9 mouse cellular contexts compared by ENCODE assay signal in genomic region chr3:107094028-107094427, GRCm38 (mm10). TPM values are rescaled to one million over a fixed set of nuclear protein-coding genes. Genes with fewer than 3 reads are reported as not detected.
DNase-seq lines count a peak whose midpoint lies in the region; ATAC-seq and TF ChIP-seq lines count a peak whose summit lies in the region.
"Had no signal": no experiment of that assay in that cellular context is flagged by ENCODE, and none has a peak within 500 bp of the region (broad histone marks: within the 10 kb centered on the region; RNA-seq: fewer than 3 reads in every experiment).

No protein-coding gene starts in this region.

- peak; percentile 27 for DNase-seq in liver, adult 2 months (ENCODE audit: extremely low read depth, low read depth, low spot score)
- peak; percentile 66 for DNase-seq in NIH3T3 (ENCODE audit: low read depth)
- DNase-seq in cerebellum, adult 9-11 months: peak; percentile 69
- peak; percentile 51 to 56 for DNase-seq in heart, postnatal 36 days
- peak; percentile 71 to 72 for DNase-seq in left cerebral cortex, postnatal 25 days (ENCODE audit: low spot score in 2 of 2)
- peak; percentile 31 for DNase-seq in neural tube, embryonic 10.5 days (ENCODE audit: extremely low spot score, low spot score)

- H3K79me2 ChIP-seq in liver, adult 2 months (ENCODE audit: control insufficient read depth, insufficient read depth, low read length): no peaks in the 10 kb centered on the region

- 8% methylated on average over 4 of the region's 4 CpGs for WGBS in liver, adult 2 months
- WGBS in liver, embryonic 12.5 days (ENCODE audit: insufficient replicate concordance): 3% methylated on average over 4 of the region's 4 CpGs

- H3K4me3 ChIP-seq in liver, adult 2 months (ENCODE audit: insufficient read depth, low read depth, low read length): no peak overlapping the region
- no peak overlapping the region for H3K4me3 ChIP-seq in liver, embryonic 12.5 days
- H3K4me3 ChIP-seq: myocyte had no signal

- H3K27me3 ChIP-seq in liver, adult 2 months (ENCODE audit: control insufficient read depth, insufficient read depth, low read length): no peaks in the 10 kb centered on the region
- H3K27me3 ChIP-seq in liver, embryonic 12.5 days (replicated peaks): peaks cover 8% of the 10 kb centered on the region; the same call in 1 of the 2 replicates

- intact Hi-C loops in heart, postnatal 36 days (cut with DNase I): loop anchor here (1.0 to 5.0 kb wide), 4 partner anchors 55 to 373 kb away; partner anchors contain the start of gene Lamtor5
- intact Hi-C loops in left cerebral cortex, postnatal 25 days (cut with DNase I): loop anchor here (1.0 to 5.0 kb wide), 3 partner anchors 67 to 183 kb away; partner anchors contain the start of gene Lamtor5

- no peaks in the 10 kb centered on the region for H3K4me1 ChIP-seq in liver, adult 2 months (ENCODE audit: control insufficient read depth, insufficient read depth, low read length)
- H3K4me1 ChIP-seq in liver, embryonic 12.5 days: no peaks in the 10 kb centered on the region

- no peak for TF ChIP-seq POLR2A in liver, adult 2 months (IDR thresholded peaks at IDR 0.05; ENCODE audit: extremely low read depth, insufficient read depth, low read length)

- no peak overlapping the region for H3K9ac ChIP-seq in liver, adult 2 months (ENCODE audit: low read depth, low read length)
- H3K9ac ChIP-seq in liver, embryonic 12.5 days: no peak overlapping the region

- no peak overlapping the region for H3K27ac ChIP-seq in liver, adult 2 months (replicated peaks; ENCODE audit: insufficient read depth, low read depth, low read length)
- H3K27ac ChIP-seq in liver, embryonic 12.5 days: no peak overlapping the region

- TF ChIP-seq CTCF in liver, adult 2 months (IDR thresholded peaks at IDR 0.05; ENCODE audit: low read depth, low read length): peak; percentile 77

- H3K9me3 ChIP-seq in liver, embryonic 12.5 days (replicated peaks): no peaks in the 10 kb centered on the region

- no peaks in the 10 kb centered on the region for H3K36me3 ChIP-seq in liver, adult 2 months (ENCODE audit: control insufficient read depth, insufficient read depth, low read length)
- H3K36me3 ChIP-seq in liver, embryonic 12.5 days: no peaks in the 10 kb centered on the region

- ATAC-seq in liver, embryonic 12.5 days: no peak
- no peak for ATAC-seq in erythroid progenitor cell, adult 5-6 weeks (replicated peaks; ENCODE audit: low FRiP score, poor library complexity, severe bottlenecking)

- H3K4me2 ChIP-seq in liver, embryonic 12.5 days: no peak overlapping the region

RNA-seq across cellular contexts. Expression of gene Kcna2, which starts 6.9 kb away (rescaled TPM):
- total RNA-seq in liver, adult 2 months (2014; rRNA removed): 1.2 and 1.3 TPM in 2 replicates
- 0.29 and 0.54 TPM in 2 replicates for polyA plus RNA-seq in liver, adult 2 months (2012; rRNA removed)
- 0.05 TPM in 1 of 2 replicates, not detected in the other for polyA plus RNA-seq in liver, embryonic 12.5 days (2016; fragmentation: Nextera tagmentation; extraction: Ambion mirVana)
- total RNA-seq in heart, postnatal 36 days (2021): 1 to 10 TPM; 1.6 to 1.8 TPM
- 100 to 1,000 TPM; 140 to 147 TPM for total RNA-seq in left cerebral cortex, postnatal 25 days (2021)
- 2.1 and 2.5 TPM in 2 replicates for total RNA-seq in erythroid progenitor cell, adult 5-6 weeks (2015; ENCODE audit: low replicate concordance)
- total RNA-seq in erythroid progenitor cell, adult 5-6 weeks (2017; ENCODE audit: low replicate concordance): 0.61 and 1.5 TPM in 2 replicates
- polyA plus RNA-seq: myocyte had no signal

RNA-seq across cellular contexts. Expression of gene Kcna3, which starts 58.1 kb away (rescaled TPM):
- 0.09 and 0.13 TPM in 2 replicates for total RNA-seq in liver, adult 2 months (2014; rRNA removed)
- polyA plus RNA-seq in liver, adult 2 months (2012; rRNA removed): 0.21 and 0.33 TPM in 2 replicates
- 4.4 and 5.3 TPM in 2 replicates for polyA plus RNA-seq in liver, embryonic 12.5 days (2016; fragmentation: Nextera tagmentation; extraction: Ambion mirVana)
- total RNA-seq in heart, postnatal 36 days (2021): under 1 TPM; 0.31 to 0.57 TPM
- 10 to 100 TPM; 31.0 to 31.8 TPM for total RNA-seq in left cerebral cortex, postnatal 25 days (2021)
- total RNA-seq in erythroid progenitor cell, adult 5-6 weeks (2015; ENCODE audit: low replicate concordance): 7.5 TPM in 1 of 2 replicates, not detected in the other
- not detected in 2 replicates for total RNA-seq in erythroid progenitor cell, adult 5-6 weeks (2017; ENCODE audit: low replicate concordance)

Comparison
In these comparisons a context has a peak if more than half of its experiments do, and no peak if none do; other contexts are left out.
1. RNA of gene Kcna2, which starts 6.9 kb away (total RNA-seq): 140 to 147 TPM in left cerebral cortex, postnatal 25 days; 0.61 to 2.5 TPM in erythroid progenitor cell, adult 5-6 weeks, 1.6 to 1.8 TPM in heart, postnatal 36 days and 1.2 to 1.3 TPM in liver, adult 2 months; every median in the first group is over 10 times any median in the second.
2. Peak in every context shown above with its lines, with median percentiles within 50 percentile points of each other: DNase-seq.